Mouse (Mus musculus) cerebral cortex, adult 2 months (tissue): ENCODE measurements around the gene Nox3.

Source experiments
- WGBS: fragments of 180-500 bp; shearing (Covaris S2); methylation state at CpG from one replicate; pipeline ENCODE4 v1.1.7; 2018; 5-methylcytosine and 5-hydroxymethylcytosine counted together

Nox3 gene

GRCm38 (mm10) chr17:3602954-3603672 lies 92.9 kb downstream of the Nox3 start:
- WGBS = 57% methylated on average over 6 of the region's 6 CpGs

DNA sequence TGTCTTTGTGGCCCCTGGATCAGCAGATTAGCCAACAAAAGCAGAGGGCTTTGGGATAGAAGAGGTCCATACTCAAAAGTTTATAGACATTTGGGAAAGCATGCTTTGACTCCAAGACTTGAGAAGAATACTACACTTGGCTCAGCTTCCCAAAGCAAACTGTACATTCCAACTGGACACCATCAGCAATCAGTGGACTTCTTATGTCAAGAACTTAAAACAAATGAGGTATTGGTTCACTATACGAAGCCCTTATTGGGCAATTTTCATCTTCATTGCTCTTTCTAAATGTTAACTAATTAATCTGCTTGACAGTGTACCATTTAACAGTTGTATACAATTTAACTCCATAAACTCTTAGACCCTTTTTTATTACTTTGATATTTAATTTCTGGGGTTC lies 97.7 kb downstream of the Nox3 start:
- WGBS = 83% methylated on average over 1 of the region's 1 CpGs

DNA sequence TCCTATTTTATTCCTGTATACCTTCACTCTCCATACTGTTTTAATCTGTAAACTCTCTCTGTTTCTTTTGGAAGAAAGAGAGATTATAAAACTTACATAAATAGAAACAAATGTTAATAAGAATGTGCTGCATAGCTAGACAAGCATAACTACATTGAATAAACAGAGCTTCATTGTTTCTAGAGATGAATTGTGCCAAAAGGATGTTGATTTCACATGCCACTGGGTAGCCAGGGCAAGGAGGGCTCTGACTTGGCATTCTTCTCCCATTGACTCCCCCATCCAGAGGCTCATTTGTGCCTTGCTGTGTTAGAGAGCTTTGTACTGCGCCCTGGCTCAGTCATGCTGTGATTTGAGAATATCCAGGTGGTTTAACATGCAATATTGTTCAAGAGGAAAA lies 98.2 kb downstream of the Nox3 start:
- 83% methylated on average over 1 of the region's 1 CpGs for WGBS

DNA sequence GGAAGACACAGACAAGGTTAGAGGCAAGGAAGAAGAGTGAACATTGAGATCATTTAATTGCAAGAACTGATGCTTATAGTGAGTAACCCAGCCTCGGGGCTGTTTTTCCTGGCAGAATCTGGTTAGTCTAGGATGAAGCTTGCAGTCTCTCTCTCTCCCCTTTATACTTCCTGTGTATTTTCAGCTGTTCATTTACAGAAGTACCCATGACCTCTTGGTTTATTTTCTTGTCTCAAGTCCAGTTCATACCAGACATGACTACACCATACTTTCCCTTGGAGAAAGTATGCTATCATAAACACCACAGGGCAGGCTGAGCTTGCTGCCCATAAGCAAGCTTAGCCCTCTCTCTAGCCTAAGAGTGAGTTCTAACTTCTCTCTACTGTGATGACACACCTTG lies 98.9 kb downstream of the Nox3 start:
- WGBS = 48% methylated on average over 1 of the region's 1 CpGs
